Mouse (Mus musculus) limb, embryonic 10.5 days (tissue): ENCODE measurements around the gene Eps15l1. TPM values are rescaled to one million over a fixed set of nuclear protein-coding genes. Genes with fewer than 3 reads are reported as not detected.

Experiments used
- DNase-seq: peaks from one replicate; pipeline ENCODE4 v3.0.0-alpha.2; 2017; ENCODE audit warnings: low spot score
- H3K27ac ChIP-seq: fragments of 300-500 bp; sonication (generic); 2 replicates; pipeline ENCODE4 v1.5.1; 2016; ENCODE audit warnings: mild to moderate bottlenecking
- H3K27me3 ChIP-seq: fragments of 300-500 bp; sonication (generic); 2 replicates; pipeline ENCODE4 v1.6.1; 2016; ENCODE audit warnings: low read depth, mild to moderate bottlenecking; ENCODE audit not compliant: poor library complexity, severe bottlenecking
- H3K36me3 ChIP-seq: fragments of 300-500 bp; sonication (generic); 2 replicates; pipeline ENCODE4 v1.6.1; 2016; ENCODE audit warnings: mild to moderate bottlenecking, moderate library complexity
- H3K4me1 ChIP-seq: fragments of 300-500 bp; sonication (generic); 2 replicates; pipeline ENCODE4 v1.6.1; 2016
- H3K4me3 ChIP-seq: fragments of 300-500 bp; sonication (generic); 2 replicates; pipeline ENCODE4 v1.5.1; 2016; ENCODE audit warnings: mild to moderate bottlenecking, moderate library complexity
- H3K9me3 ChIP-seq: fragments of 300-500 bp; sonication (generic); replicated peaks from 2 replicates; pipeline ENCODE4 v1.6.1; 2016; ENCODE audit warnings: mild to moderate bottlenecking
- WGBS: fragments of 180-500 bp; shearing (Covaris S2); methylation state at CpG from one replicate; pipeline ENCODE4 v1.1.7; 2016; 5-methylcytosine and 5-hydroxymethylcytosine counted together
- polyA plus RNA-seq: library from polyadenylated mRNA; unstranded; fragments of >200 nt; fragmentation: Nextera tagmentation; extraction: Ambion mirVana; gene quantifications from 2 replicates; pipeline ENCODE4 v1.2.1, GENCODE M21; 2016

The Eps15l1 gene
- polyA plus RNA-seq, 1 experiment from 2014 or later, result 85.1 TPM

- no peak for DNase-seq
- Histone ChIP-seq H3K4me1 (peaks cover 9% of the 10 kb centered on the region), H3K36me3 (peaks cover 57% of the 10 kb centered on the region), H3K27me3 (no peaks in the 10 kb centered on the region), H3K9me3 (no peaks in the 10 kb centered on the region), H3K4me3 (no peak overlapping the region), H3K27ac (no peak overlapping the region)
- 85% methylated on average over 2 of the region's 2 CpGs for WGBS
Observed at GRCm38 (mm10) chr8:72336273-72336672, 85.0 kb downstream of the Eps15l1 start.

DNA sequence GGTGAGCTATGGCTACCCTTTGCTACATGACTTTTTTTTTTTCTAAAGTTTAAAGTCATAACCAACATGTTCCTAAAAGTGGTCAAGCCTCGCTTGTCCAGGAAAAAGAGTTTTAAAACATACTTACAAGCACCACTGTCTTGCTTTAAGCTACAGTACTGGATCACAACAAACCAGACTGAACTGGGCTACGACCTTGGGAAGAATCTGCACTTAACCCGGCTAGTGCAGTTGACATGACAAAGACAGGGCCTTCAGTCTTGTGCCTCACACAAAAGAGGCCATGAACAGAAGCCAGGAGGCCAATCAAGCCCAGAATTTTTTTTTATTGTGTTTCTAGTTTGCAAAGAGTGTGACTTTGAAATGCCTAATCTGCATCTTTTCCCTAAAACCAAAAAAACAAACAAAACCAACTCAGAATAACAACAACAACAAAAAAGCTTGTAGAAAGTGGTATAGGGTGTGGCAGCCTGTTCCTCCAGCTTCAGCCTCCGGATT, 87.1 kb downstream of the Eps15l1 start:
- 84% methylated on average over 4 of the region's 4 CpGs for WGBS
- H3K9me3 ChIP-seq, result no peaks in the 10 kb centered on the region
- no peak for DNase-seq
- H3K36me3 ChIP-seq, result peaks cover 37% of the 10 kb centered on the region
- H3K27me3 ChIP-seq, result no peaks in the 10 kb centered on the region
- no peak overlapping the region for H3K4me3 ChIP-seq
- H3K27ac ChIP-seq, result no peak overlapping the region
- peaks cover 9% of the 10 kb centered on the region for H3K4me1 ChIP-seq

DNA sequence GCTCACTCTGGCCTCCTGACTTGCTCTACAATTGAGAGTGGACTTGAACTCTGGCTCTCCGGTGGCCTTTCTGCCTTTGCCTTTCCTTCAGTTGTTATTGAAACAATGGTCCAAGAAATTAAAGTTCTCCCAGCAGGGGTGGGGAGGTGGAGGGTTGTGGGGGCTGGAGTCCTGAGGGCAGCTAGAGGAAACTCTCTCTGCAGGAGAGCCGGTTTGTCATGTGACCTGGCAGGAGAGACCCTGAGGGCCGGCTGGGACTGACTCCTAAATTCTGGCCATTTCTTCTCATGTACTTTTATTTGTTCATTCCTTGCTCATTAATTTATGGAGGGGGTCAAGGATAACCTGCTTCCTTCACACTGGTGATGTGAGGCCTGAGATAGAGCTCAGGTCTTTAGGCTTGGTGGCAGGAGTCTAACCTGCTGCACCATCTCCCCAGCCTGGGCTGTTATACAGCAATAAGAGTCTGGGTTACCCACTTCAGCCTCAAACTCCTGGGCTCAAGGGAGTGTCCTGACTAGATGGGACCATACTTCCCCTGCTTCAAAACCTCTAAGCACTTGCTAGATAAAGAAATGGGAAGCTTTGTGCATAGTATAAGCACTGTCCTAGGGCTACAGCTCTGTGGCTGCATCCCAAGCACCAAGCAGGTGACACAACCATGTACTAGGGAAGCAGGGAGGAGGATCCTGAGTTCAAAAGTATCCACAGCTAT, 87.7 kb downstream of the Eps15l1 start:
- Histone ChIP-seq H3K4me3 (no peak overlapping the region), H3K36me3 (peaks cover 31% of the 10 kb centered on the region), H3K4me1 (peaks cover 9% of the 10 kb centered on the region), H3K27me3 (no peaks in the 10 kb centered on the region), H3K9me3 (no peaks in the 10 kb centered on the region), H3K27ac (peak overlapping the region; percentile 61; the same call in 1 of the 2 replicates)
- DNase-seq, result no peak
- 55% methylated on average over 3 of the region's 3 CpGs for WGBS

GRCm38 (mm10) chr8:72331631-72332030, 89.6 kb downstream of the Eps15l1 start:
- Histone ChIP-seq H3K36me3 (peaks cover 14% of the 10 kb centered on the region), H3K27ac (no peak overlapping the region), H3K27me3 (no peaks in the 10 kb centered on the region), H3K9me3 (no peaks in the 10 kb centered on the region), H3K4me1 (peaks cover 9% of the 10 kb centered on the region), H3K4me3 (no peak overlapping the region)
- DNase-seq, result no peak
- WGBS, result 91% methylated on average over 4 of the region's 4 CpGs

DNA sequence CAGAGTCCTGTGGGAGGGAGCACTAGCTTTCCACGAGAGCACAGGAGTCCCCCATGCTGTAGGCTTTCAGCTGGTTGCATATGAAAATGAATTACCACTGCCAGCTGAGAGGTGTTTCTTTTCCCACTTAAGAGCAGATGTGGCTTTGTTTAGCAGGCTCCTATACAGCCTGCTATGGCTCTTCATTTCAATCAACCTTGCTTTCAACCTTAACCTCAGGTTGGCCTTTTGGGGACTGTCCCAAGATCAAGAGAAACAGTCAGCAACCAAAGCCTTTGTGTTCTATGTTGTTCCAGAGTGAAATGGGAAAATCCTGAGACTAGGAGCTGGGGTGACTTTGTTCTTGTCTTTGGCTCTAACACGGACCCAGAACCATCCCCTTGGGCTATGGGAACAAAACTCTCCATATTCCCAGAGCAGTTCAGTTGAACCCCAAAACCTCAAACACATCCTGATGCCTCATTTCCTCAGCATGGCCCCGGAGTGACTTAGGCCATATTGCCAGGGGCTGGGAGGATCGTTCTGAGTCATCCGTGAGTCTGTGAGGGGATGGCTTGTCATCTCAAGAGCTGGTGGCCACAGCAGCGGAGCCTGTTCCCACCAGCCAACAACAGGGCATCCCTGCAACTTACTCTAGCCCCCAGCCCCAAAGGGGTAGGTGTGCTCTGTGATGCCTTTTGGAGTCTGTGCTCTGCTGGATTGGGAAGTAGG, 90.3 kb downstream of the Eps15l1 start:
- DNase-seq, result no peak
- Histone ChIP-seq H3K4me3 (no peak overlapping the region), H3K27me3 (no peaks in the 10 kb centered on the region), H3K9me3 (no peaks in the 10 kb centered on the region), H3K4me1 (peaks cover 9% of the 10 kb centered on the region), H3K27ac (no peak overlapping the region), H3K36me3 (peaks cover 11% of the 10 kb centered on the region)
- 82% methylated on average over 6 of the region's 6 CpGs for WGBS

DNA sequence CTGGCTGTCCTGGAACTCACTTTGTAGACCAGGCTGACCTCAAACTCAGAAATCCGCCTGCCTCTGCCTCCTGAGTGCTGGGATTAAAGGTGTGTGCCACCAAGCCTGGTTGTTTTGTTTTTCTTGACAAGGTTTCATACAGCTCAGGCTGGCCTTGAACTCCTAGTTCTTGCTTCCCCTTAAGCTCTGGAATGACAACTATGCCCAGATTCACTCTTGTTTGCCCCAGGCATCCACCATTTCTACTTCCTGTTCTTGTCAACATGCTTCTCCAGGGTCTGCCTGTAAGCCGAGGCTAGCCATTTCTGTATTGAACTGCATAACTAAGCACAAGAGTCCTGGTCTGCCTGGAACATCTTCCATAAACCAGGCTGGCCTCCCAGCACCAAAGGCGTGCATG, 92.1 kb downstream of the Eps15l1 start:
- 88% methylated on average over 3 of the region's 3 CpGs for WGBS
- DNase-seq, result no peak

GRCm38 (mm10) chr8:72324708-72325107, 96.6 kb downstream of the Eps15l1 start:
- Histone ChIP-seq H3K27ac (no peak overlapping the region), H3K36me3 (no peaks in the 10 kb centered on the region), H3K27me3 (peaks cover 47% of the 10 kb centered on the region), H3K4me1 (peaks cover 5% of the 10 kb centered on the region), H3K9me3 (no peaks in the 10 kb centered on the region), H3K4me3 (no peak overlapping the region)
- no peak for DNase-seq
- WGBS, result 83% methylated on average over 2 of the region's 2 CpGs

More for the DNA sequence above, 92.1 kb downstream of the Eps15l1 start:
- Histone ChIP-seq H3K4me3 (no peak overlapping the region), H3K27ac (no peak overlapping the region), H3K9me3 (no peaks in the 10 kb centered on the region), H3K36me3 (no peaks in the 10 kb centered on the region), H3K27me3 (peaks cover 5% of the 10 kb centered on the region; the same call in 1 of the 2 replicates), H3K4me1 (peaks cover 9% of the 10 kb centered on the region)

- DNase-seq, result no peak
- no peak overlapping the region for H3K4me3 ChIP-seq
- no peaks in the 10 kb centered on the region for H3K9me3 ChIP-seq
- peaks cover 52% of the 10 kb centered on the region for H3K27me3 ChIP-seq
- H3K4me1 ChIP-seq, result peaks cover 10% of the 10 kb centered on the region
- H3K27ac ChIP-seq, result no peak overlapping the region
- WGBS, result 83% methylated on average over 10 of the region's 10 CpGs
- H3K36me3 ChIP-seq, result no peaks in the 10 kb centered on the region
Observed at GRCm38 (mm10) chr8:72324036-72324706, 97.1 kb downstream of the Eps15l1 start.

GRCm38 (mm10) chr8:72323131-72323725, 98.0 kb downstream of the Eps15l1 start:
- Histone ChIP-seq H3K36me3 (no peaks in the 10 kb centered on the region), H3K27me3 (peaks cover 61% of the 10 kb centered on the region), H3K27ac (no peak overlapping the region), H3K9me3 (no peaks in the 10 kb centered on the region), H3K4me3 (no peak overlapping the region), H3K4me1 (peaks cover 20% of the 10 kb centered on the region)
- WGBS, result 63% methylated on average over 6 of the region's 6 CpGs
- DNase-seq, result no peak

DNA sequence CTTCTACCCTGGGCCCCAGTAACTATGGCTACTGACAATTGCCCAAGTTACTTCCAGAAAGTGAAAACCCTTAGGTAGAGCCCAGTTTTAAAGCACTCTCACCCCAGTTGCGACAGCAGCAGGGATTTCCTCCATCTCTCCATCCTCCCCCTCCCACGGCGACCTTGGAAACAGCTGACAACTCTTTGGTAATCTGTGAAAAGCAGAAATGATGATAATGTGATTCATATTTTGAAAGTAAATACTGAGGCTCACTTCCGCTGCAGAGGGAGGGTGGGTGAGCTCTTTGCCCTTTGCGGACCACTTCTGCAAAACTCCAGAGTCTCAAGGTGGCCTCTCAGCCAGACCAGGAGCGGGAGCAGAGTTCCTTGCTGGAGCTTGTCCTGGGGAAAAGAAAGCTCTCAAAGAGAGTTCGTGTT, 98.8 kb downstream of the Eps15l1 start:
- Histone ChIP-seq H3K9me3 (no peaks in the 10 kb centered on the region), H3K27ac (no peak overlapping the region), H3K4me3 (no peak overlapping the region), H3K4me1 (peaks cover 20% of the 10 kb centered on the region), H3K36me3 (no peaks in the 10 kb centered on the region), H3K27me3 (peaks cover 67% of the 10 kb centered on the region)
- DNase-seq, result no peak
- WGBS, result 72% methylated on average over 7 of the region's 7 CpGs

GRCm38 (mm10) chr8:72321635-72322441, 99.4 kb downstream of the Eps15l1 start:
- no peak for DNase-seq
- Histone ChIP-seq H3K4me1 (peaks cover 20% of the 10 kb centered on the region), H3K36me3 (no peaks in the 10 kb centered on the region), H3K27me3 (peaks cover 72% of the 10 kb centered on the region), H3K9me3 (no peaks in the 10 kb centered on the region), H3K27ac (no peak overlapping the region), H3K4me3 (no peak overlapping the region)
- WGBS, result 91% methylated on average over 20 of the region's 20 CpGs
